Mouse (Mus musculus): ENCODE results near the gene Khk.

- TF ChIP-seq CTCF (IDR thresholded peaks at IDR 0.05; ENCODE audit: extremely low read depth, insufficient read length, insufficient replicate concordance, low read depth, low read length) (no peak), POLR2A (IDR thresholded peaks at IDR 0.05; ENCODE audit: low read depth, low read length) (no peak)
Observed at GRCm38 (mm10) chr5:30961545-30962505, 40.6 kb downstream of the Khk start.
